In genomic region chr17:15991916-15992315, GRCm38 (mm10) we compare ENCODE assay signal across 20 mouse cellular contexts.
DNase-seq lines count a peak whose midpoint lies in the region; ATAC-seq lines count a peak whose summit lies in the region.
"Had no signal": no experiment of that assay in that cellular context is flagged by ENCODE, and none has a peak within 500 bp of the region (broad histone marks: within the 10 kb centered on the region; RNA-seq: fewer than 3 reads in every experiment).

No protein-coding gene starts in this region.

- no peak for ATAC-seq in hindbrain, embryonic 12.5 days (ENCODE audit: low FRiP score)
- no peak for ATAC-seq in hindbrain, embryonic 14.5 days (ENCODE audit: low FRiP score)
- ATAC-seq in midbrain, embryonic 14.5 days (ENCODE audit: low FRiP score, low TSS enrichment) = no peak
- no peak for ATAC-seq in midbrain, embryonic 16.5 days
- ATAC-seq: forebrain, embryonic 14.5 days; inflammation-experienced regulatory T-cells, adult 6 months had no signal

- no peaks in the 10 kb centered on the region for H3K27me3 ChIP-seq in hindbrain, embryonic 12.5 days
- H3K27me3 ChIP-seq in hindbrain, embryonic 14.5 days (ENCODE audit: control insufficient read depth, insufficient read depth, low read length) = no peaks in the 10 kb centered on the region
- H3K27me3 ChIP-seq in midbrain, embryonic 14.5 days (ENCODE audit: control insufficient read depth, insufficient read depth, low read length) = no peaks in the 10 kb centered on the region
- no peaks in the 10 kb centered on the region for H3K27me3 ChIP-seq in midbrain, embryonic 16.5 days (ENCODE audit: control insufficient read depth, insufficient read depth, low read depth, low read length)
- H3K27me3 ChIP-seq: embryonic facial prominence, embryonic 15.5 days; heart, embryonic 12.5 days had no signal

- peak overlapping the region; percentile 92; the same call in 1 of the 2 replicates for H3K27ac ChIP-seq in hindbrain, embryonic 12.5 days
- no peak overlapping the region for H3K27ac ChIP-seq in hindbrain, embryonic 14.5 days
- 0 out of 2 replicates have a peak overlapping the region, but pooled peaks have one; percentile 13 for H3K27ac ChIP-seq in midbrain, embryonic 14.5 days (replicated peaks; ENCODE audit: low read depth, low read length)
- H3K27ac ChIP-seq in midbrain, embryonic 16.5 days (ENCODE audit: low read length) = no peak overlapping the region
- H3K27ac ChIP-seq: embryonic facial prominence, embryonic 15.5 days; gastrocnemius, adult 2 months had no signal

- 47% methylated on average over 5 of the region's 5 CpGs for WGBS in hindbrain, embryonic 12.5 days
- WGBS in hindbrain, embryonic 14.5 days = 46% methylated on average over 5 of the region's 5 CpGs
- 50% methylated on average over 5 of the region's 5 CpGs for WGBS in midbrain, embryonic 14.5 days
- 52% methylated on average over 5 of the region's 5 CpGs for WGBS in midbrain, embryonic 16.5 days

- no peak overlapping the region for H3K4me3 ChIP-seq in hindbrain, embryonic 12.5 days
- H3K4me3 ChIP-seq in hindbrain, embryonic 14.5 days (replicated peaks; ENCODE audit: low read length) = no peak overlapping the region
- H3K4me3 ChIP-seq in midbrain, embryonic 14.5 days (replicated peaks; ENCODE audit: low read depth, low read length) = no peak overlapping the region
- H3K4me3 ChIP-seq in midbrain, embryonic 16.5 days (ENCODE audit: low read depth, low read length) = no peak overlapping the region
- H3K4me3 ChIP-seq: embryonic facial prominence, embryonic 15.5 days; erythroblast, embryonic 14.5 days; forebrain, embryonic 10.5 days; gastrocnemius, adult 2 months; heart, embryonic 12.5 days had no signal

- H3K4me1 ChIP-seq in hindbrain, embryonic 12.5 days = peaks cover 37% of the 10 kb centered on the region
- H3K4me1 ChIP-seq in hindbrain, embryonic 14.5 days (replicated peaks; ENCODE audit: control insufficient read depth, insufficient read depth, low read length) = peaks cover 31% of the 10 kb centered on the region
- peaks cover 21% of the 10 kb centered on the region for H3K4me1 ChIP-seq in midbrain, embryonic 14.5 days (ENCODE audit: control insufficient read depth, insufficient read depth, low read length)
- peaks cover 17% of the 10 kb centered on the region for H3K4me1 ChIP-seq in midbrain, embryonic 16.5 days (ENCODE audit: control insufficient read depth, insufficient read depth, low read length)
- H3K4me1 ChIP-seq: embryonic facial prominence, embryonic 15.5 days had no signal

- no peak overlapping the region for H3K9ac ChIP-seq in hindbrain, embryonic 12.5 days
- H3K9ac ChIP-seq in hindbrain, embryonic 14.5 days = no peak overlapping the region
- H3K9ac ChIP-seq in midbrain, embryonic 14.5 days (replicated peaks; ENCODE audit: low read length) = no peak overlapping the region
- no peak overlapping the region for H3K9ac ChIP-seq in midbrain, embryonic 16.5 days (ENCODE audit: low read depth, low read length)
- H3K9ac ChIP-seq: embryonic facial prominence, embryonic 15.5 days; heart, embryonic 12.5 days had no signal

- no peaks in the 10 kb centered on the region for H3K36me3 ChIP-seq in hindbrain, embryonic 12.5 days
- H3K36me3 ChIP-seq in hindbrain, embryonic 14.5 days (replicated peaks; ENCODE audit: control insufficient read depth, insufficient read depth) = no peaks in the 10 kb centered on the region
- H3K36me3 ChIP-seq in midbrain, embryonic 14.5 days (ENCODE audit: control insufficient read depth, insufficient read depth, low read length) = no peaks in the 10 kb centered on the region
- H3K36me3 ChIP-seq in midbrain, embryonic 16.5 days (ENCODE audit: control insufficient read depth, insufficient read depth, low read length) = no peaks in the 10 kb centered on the region
- H3K36me3 ChIP-seq: embryonic facial prominence, embryonic 15.5 days; forebrain, embryonic 10.5 days; heart, embryonic 12.5 days had no signal

- DNase-seq in hindbrain, embryonic 14.5 days (ENCODE audit: low spot score) = no peak
- no peak for DNase-seq in midbrain, embryonic 14.5 days
- peak; percentile 11 for DNase-seq in ES-CJ7 (ENCODE audit: low read depth, low spot score)
- DNase-seq in ovary, postnatal 36 days (ENCODE audit: low spot score) = no peak
- no peak for DNase-seq in left cerebral cortex, adult 18-20 months (ENCODE audit: low spot score in 2 of 2)
- DNase-seq: adrenal gland, adult 2 months; adrenal gland, postnatal 25 days; cerebellum, adult 18-20 months; cerebellum, adult 9-11 months; embryo, embryonic 11 days; gastrocnemius, adult 2 months; gastrocnemius, postnatal 25 days had no signal

- no peak overlapping the region for H3K4me2 ChIP-seq in hindbrain, embryonic 12.5 days (replicated peaks)
- no peak overlapping the region for H3K4me2 ChIP-seq in hindbrain, embryonic 14.5 days (replicated peaks)
- H3K4me2 ChIP-seq in midbrain, embryonic 14.5 days (ENCODE audit: low read length) = no peak overlapping the region
- H3K4me2 ChIP-seq in midbrain, embryonic 16.5 days (ENCODE audit: low read length) = no peak overlapping the region
- H3K4me2 ChIP-seq: embryonic facial prominence, embryonic 15.5 days; heart, embryonic 12.5 days had no signal

- no peaks in the 10 kb centered on the region for H3K9me3 ChIP-seq in hindbrain, embryonic 12.5 days (replicated peaks)
- H3K9me3 ChIP-seq in hindbrain, embryonic 14.5 days (ENCODE audit: control insufficient read depth, low read length) = no peaks in the 10 kb centered on the region
- no peaks in the 10 kb centered on the region for H3K9me3 ChIP-seq in midbrain, embryonic 14.5 days (ENCODE audit: control insufficient read depth, low read length)
- no peaks in the 10 kb centered on the region for H3K9me3 ChIP-seq in midbrain, embryonic 16.5 days (replicated peaks; ENCODE audit: control insufficient read depth, low read length, poor library complexity, severe bottlenecking)
- H3K9me3 ChIP-seq: embryonic facial prominence, embryonic 15.5 days; forebrain, embryonic 10.5 days; heart, embryonic 12.5 days had no signal

Comparison
In these comparisons a context has a peak if more than half of its experiments do, and no peak if none do; other contexts are left out.
1. H3K27ac ChIP-seq: peak in hindbrain, embryonic 12.5 days (single experiment) and midbrain, embryonic 14.5 days (single experiment); none in hindbrain, embryonic 14.5 days (single experiment) and midbrain, embryonic 16.5 days (single experiment).